Mouse (Mus musculus) A20 (cell line): Measurements from ENCODE around the gene Mblac2.
"Not testable (repeated sequence)": the region's sequence is repeated elsewhere in the genome, so short reads cannot be mapped to it uniquely, and the experiment has no call there.

ENCODE experiments used
- DNase-seq: peaks from one replicate; pipeline ENCODE4 v3.0.0-alpha.2; 2011; ENCODE audit warnings: low read depth, low spot score

The Mblac2 gene

GRCm38 (mm10) chr13:81710775-81711545 lies at the start of gene Mblac2, which contains the start of gene Polr3g:
Gene Mblac2 (plus strand): TSS chr13:81711341.
Gene Polr3g (minus strand): TSS chr13:81711013.
- DNase-seq: peak; percentile 98

- DNase-seq: no peak
These were observed 47.4 kb upstream of the Mblac2 start for GRCm38 (mm10) chr13:81663566-81664330.

- no peak for DNase-seq
These were observed 46.8 kb upstream of the Mblac2 start for GRCm38 (mm10) chr13:81664331-81664698.

- DNase-seq: no peak
These were observed 43.4 kb upstream of the Mblac2 start for GRCm38 (mm10) chr13:81667713-81668112.

- no peak for DNase-seq
These were observed 35.8 kb upstream of the Mblac2 start for GRCm38 (mm10) chr13:81675333-81675732.

GRCm38 (mm10) chr13:81683107-81683506 lies 28.0 kb upstream of the Mblac2 start:
- no peak for DNase-seq

GRCm38 (mm10) chr13:81684258-81684657 lies 26.9 kb upstream of the Mblac2 start:
- no peak for DNase-seq

GRCm38 (mm10) chr13:81684884-81685283 lies 26.3 kb upstream of the Mblac2 start:
- no peak for DNase-seq

GRCm38 (mm10) chr13:81689587-81689986 lies 21.6 kb upstream of the Mblac2 start:
- DNase-seq: no peak

- no peak for DNase-seq
These were observed 20.7 kb upstream of the Mblac2 start for GRCm38 (mm10) chr13:81690477-81690876.

- no peak for DNase-seq
These were observed 19.5 kb upstream of the Mblac2 start for GRCm38 (mm10) chr13:81691606-81692005.

GRCm38 (mm10) chr13:81694446-81694845 lies 16.7 kb upstream of the Mblac2 start:
- no peak for DNase-seq

GRCm38 (mm10) chr13:81703148-81703547 lies 8.0 kb upstream of the Mblac2 start:
- peak; percentile 79 for DNase-seq

GRCm38 (mm10) chr13:81703621-81704020 lies 7.5 kb upstream of the Mblac2 start:
- no peak for DNase-seq

- no peak for DNase-seq
These were observed 4.8 kb upstream of the Mblac2 start for GRCm38 (mm10) chr13:81706311-81706710.

- no peak for DNase-seq
These were observed 1.3 kb upstream of the Mblac2 start for GRCm38 (mm10) chr13:81709805-81710204.

GRCm38 (mm10) chr13:81710266-81710665 lies 875 bp upstream of the Mblac2 start:
- peak; percentile 81 for DNase-seq

- DNase-seq: no peak
These were observed 618 bp downstream of the Mblac2 start for GRCm38 (mm10) chr13:81711546-81712371.

GRCm38 (mm10) chr13:81713896-81714295 lies 2.8 kb downstream of the Mblac2 start:
- DNase-seq: no peak

- DNase-seq: not testable (repeated sequence)
These were observed 17.0 kb downstream of the Mblac2 start for GRCm38 (mm10) chr13:81728141-81728540.

- no peak for DNase-seq
These were observed 18.0 kb downstream of the Mblac2 start for GRCm38 (mm10) chr13:81729102-81729501.

- DNase-seq: no peak
These were observed 19.2 kb downstream of the Mblac2 start for GRCm38 (mm10) chr13:81730362-81730761.
